Mouse (Mus musculus): Measurements from ENCODE around the gene Dennd2a. TPM values are rescaled to one million over a fixed set of nuclear protein-coding genes. Genes with fewer than 3 reads are reported as not detected.
"Not testable (repeated sequence)": the region's sequence is repeated elsewhere in the genome, so short reads cannot be mapped to it uniquely, and the experiment has no call there.

Gene Dennd2a
- polyA plus RNA-seq, 1 experiment from 2014 or later, result 49.0 TPM

DNA sequence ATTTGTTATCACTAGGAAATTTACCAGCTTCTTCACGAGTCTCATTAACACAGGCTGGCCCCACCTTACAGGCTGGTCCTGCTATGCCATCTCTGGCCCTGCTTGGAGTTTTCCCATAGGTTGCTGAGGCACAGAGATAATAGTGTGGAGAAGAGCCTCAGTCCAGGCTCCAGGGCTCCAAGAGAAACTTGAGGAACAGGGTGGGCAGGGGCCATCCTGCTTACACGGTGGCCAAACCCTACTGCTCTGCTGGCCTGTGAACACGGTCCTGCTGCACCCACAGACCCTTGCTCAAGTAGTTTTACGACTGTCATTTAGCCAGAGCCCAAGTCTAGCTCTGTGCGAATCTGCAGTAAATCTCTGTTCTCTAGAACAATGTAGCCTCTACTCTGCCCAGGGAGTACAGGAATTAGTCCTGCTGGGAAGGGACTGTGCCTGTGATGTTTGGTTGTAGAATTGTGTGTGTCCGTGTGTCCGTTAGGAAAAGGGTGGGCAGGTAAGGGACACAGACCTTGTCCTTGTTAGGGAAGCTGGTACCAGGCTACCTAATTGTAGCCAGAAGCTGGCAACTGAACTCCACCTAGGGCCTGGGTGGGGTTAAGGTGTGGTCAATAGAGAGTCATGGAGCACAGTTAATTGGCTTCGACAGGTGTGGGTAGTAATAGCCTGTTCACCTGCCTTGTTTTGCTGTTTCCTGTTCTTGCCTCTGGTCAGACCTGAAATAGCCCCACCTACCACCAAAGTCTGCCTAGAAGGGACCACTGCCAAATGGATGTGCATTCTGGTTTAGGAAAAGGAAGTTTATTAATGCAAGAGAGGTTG, 102.1 kb downstream of the Dennd2a start:
- Histone ChIP-seq H3K27ac (no peak overlapping the region), H3K4me3 (no peak overlapping the region), H3K4me2 (replicated peaks) (no peak overlapping the region), H3K9ac (no peak overlapping the region), H3K36me3 (peaks cover 6% of the 10 kb centered on the region), H3K27me3 (no peaks in the 10 kb centered on the region), H3K9me3 (replicated peaks) (0 out of 2 replicates have a peak, but pooled peaks cover 3% of the 10 kb centered on the region), H3K4me1 (no peaks in the 10 kb centered on the region)
- 82% methylated on average over 8 of the region's 8 CpGs for WGBS
- no peak for ATAC-seq (ENCODE audit: low FRiP score)

DNA sequence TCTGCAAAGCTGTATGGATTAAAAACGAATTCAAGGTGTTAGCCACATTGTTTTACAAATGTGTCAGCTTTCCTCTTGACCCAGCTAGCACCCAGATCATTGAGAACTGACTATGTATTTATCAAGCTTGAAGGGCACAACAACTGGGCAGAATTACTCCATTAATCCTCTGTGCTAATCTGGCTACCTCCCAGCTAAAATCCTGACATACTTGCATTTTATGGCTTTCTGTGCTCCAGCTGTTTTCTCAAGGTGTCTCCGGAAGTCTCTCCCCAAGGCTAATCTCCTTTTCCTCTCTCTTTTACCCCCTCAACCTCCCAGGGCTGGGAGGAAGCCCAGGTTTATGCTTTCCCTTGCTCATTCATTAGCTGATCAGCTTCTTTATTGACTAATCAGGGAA, 103.1 kb downstream of the Dennd2a start:
- Histone ChIP-seq H3K9ac (no peak overlapping the region), H3K4me3 (no peak overlapping the region), H3K4me1 (peaks cover 4% of the 10 kb centered on the region; the same call in 1 of the 2 replicates), H3K27ac (no peak overlapping the region), H3K27me3 (no peaks in the 10 kb centered on the region), H3K4me2 (replicated peaks) (no peak overlapping the region), H3K36me3 (no peaks in the 10 kb centered on the region), H3K9me3 (replicated peaks) (no peaks in the 10 kb centered on the region)
- WGBS, result 77% methylated on average over 2 of the region's 2 CpGs
- no peak for ATAC-seq (ENCODE audit: low FRiP score)

DNA sequence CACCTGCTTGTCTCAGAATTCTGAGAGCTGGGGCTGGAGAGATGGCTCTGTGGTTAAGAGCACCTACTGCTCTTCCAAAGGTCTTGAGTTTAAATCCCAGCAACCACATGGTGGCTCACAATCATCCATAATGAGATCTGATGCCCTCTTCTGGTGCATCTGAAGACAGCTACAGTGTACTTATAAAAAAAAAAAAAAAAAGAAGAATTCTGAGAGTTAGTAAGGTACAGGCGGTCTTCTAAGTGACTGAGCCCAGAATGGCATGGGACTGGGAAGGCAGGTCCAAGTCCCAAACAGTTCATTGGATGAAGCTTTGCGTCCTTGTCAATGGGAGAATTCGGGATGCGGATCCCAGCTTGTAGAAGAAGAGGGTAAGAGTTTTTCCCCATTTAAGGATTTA, 104.1 kb downstream of the Dennd2a start:
- Histone ChIP-seq H3K4me2 (replicated peaks) (no peak overlapping the region), H3K4me1 (peaks cover 4% of the 10 kb centered on the region; the same call in 1 of the 2 replicates), H3K27ac (no peak overlapping the region), H3K4me3 (no peak overlapping the region), H3K9me3 (replicated peaks) (no peaks in the 10 kb centered on the region), H3K27me3 (no peaks in the 10 kb centered on the region), H3K36me3 (no peaks in the 10 kb centered on the region), H3K9ac (no peak overlapping the region)
- ATAC-seq (ENCODE audit: low FRiP score), result no peak
- 91% methylated on average over 4 of the region's 4 CpGs for WGBS

DNA sequence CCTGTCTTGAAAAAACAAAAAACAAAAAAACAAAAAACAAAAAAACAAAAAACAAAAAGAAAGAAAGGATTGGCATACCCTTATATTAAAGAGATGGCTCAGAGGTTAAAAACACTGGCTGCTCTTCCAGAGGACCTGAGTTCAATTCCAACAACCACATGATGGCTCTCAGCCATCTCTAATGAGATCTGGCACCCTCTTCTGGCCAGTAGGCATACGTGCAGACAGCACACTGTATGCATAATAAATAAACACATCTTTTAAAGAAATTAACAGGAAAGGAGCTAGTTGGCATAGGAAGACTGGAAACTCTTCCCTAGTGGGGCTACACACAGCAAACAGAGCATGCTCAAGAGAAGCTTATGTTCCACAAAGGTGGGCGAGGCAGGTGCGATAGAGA, 106.6 kb downstream of the Dennd2a start:
- H3K9me3 ChIP-seq (replicated peaks), result no peaks in the 10 kb centered on the region
- H3K9ac ChIP-seq, result no peak overlapping the region
- no peaks in the 10 kb centered on the region for H3K36me3 ChIP-seq
- H3K27me3 ChIP-seq, result no peaks in the 10 kb centered on the region
- whole genome bisulfite sequencing, result 84% methylated on average over 3 of the region's 3 CpGs
- no peak overlapping the region for H3K4me3 ChIP-seq
- no peak overlapping the region for H3K27ac ChIP-seq
- no peak for ATAC-seq (ENCODE audit: low FRiP score)
- peaks cover 4% of the 10 kb centered on the region; the same call in 1 of the 2 replicates for H3K4me1 ChIP-seq
- H3K4me2 ChIP-seq (replicated peaks), result no peak overlapping the region

DNA sequence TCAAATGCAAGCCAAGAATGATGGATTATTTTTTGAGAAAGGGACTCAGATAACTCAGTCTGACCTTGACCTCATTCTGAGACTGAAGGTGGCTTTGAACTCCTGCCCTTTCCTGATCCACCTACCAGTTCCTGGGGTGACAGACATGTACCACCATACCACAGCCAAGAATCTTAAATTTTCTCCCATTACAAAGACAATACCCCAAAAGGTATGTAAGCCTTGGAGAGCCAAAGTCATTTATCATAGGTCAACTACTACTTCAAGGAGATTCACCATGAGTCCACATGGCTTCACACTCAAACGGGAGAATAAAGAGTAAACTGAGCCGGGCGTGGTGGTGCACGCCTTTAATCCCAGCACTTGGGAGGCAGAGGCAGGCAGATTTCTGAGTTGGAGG, 107.1 kb downstream of the Dennd2a start:
- no peak for ATAC-seq (ENCODE audit: low FRiP score)
- Histone ChIP-seq H3K4me2 (replicated peaks) (no peak overlapping the region), H3K27me3 (no peaks in the 10 kb centered on the region), H3K4me1 (peaks cover 4% of the 10 kb centered on the region; the same call in 1 of the 2 replicates), H3K4me3 (no peak overlapping the region), H3K9ac (no peak overlapping the region), H3K9me3 (replicated peaks) (no peaks in the 10 kb centered on the region), H3K36me3 (no peaks in the 10 kb centered on the region), H3K27ac (no peak overlapping the region)
- WGBS, result 94% methylated on average over 4 of the region's 4 CpGs

DNA sequence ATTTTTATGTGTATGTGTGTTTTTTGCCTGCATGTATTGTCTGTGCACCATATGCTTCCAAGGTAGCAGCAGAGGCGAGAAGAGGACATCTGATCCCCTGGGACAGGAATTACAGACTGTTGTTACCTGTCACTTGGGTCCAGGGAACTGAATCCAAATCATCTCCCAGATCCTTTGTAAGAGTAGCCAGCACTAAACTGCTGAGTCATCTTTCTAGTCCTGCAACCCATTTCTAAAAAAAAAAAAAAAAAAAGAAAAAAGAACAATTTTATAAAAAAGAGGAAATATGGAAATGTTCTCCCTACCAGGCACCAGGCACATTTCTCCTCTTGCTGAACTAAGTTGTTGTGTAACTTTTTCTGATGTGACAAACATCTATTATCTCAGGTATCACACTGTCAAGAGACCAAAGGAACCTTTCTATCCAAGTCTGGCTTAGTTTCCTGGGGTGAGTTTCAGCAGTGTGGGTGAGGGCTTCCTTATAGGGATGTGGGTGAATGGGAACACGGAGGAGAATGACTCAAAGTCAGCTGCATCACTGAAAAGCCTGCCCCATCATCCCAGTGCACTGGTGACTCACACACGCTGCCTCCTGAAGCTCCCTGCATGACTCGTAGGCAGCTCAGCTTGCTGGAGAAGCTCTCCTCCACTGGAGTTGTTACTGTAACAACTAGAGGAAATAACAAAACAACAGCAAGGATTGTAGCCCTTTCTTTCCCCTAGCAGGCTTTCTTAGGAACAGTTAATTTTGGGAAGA, 110.1 kb downstream of the Dennd2a start:
- ATAC-seq (ENCODE audit: low FRiP score), result no peak
- Histone ChIP-seq H3K4me3 (no peak overlapping the region), H3K9me3 (replicated peaks) (no peaks in the 10 kb centered on the region), H3K9ac (no peak overlapping the region), H3K4me1 (peaks cover 4% of the 10 kb centered on the region; the same call in 1 of the 2 replicates), H3K4me2 (replicated peaks) (no peak overlapping the region), H3K36me3 (no peaks in the 10 kb centered on the region), H3K27ac (no peak overlapping the region), H3K27me3 (no peaks in the 10 kb centered on the region)
- WGBS, result 53% methylated on average over 4 of the region's 4 CpGs

DNA sequence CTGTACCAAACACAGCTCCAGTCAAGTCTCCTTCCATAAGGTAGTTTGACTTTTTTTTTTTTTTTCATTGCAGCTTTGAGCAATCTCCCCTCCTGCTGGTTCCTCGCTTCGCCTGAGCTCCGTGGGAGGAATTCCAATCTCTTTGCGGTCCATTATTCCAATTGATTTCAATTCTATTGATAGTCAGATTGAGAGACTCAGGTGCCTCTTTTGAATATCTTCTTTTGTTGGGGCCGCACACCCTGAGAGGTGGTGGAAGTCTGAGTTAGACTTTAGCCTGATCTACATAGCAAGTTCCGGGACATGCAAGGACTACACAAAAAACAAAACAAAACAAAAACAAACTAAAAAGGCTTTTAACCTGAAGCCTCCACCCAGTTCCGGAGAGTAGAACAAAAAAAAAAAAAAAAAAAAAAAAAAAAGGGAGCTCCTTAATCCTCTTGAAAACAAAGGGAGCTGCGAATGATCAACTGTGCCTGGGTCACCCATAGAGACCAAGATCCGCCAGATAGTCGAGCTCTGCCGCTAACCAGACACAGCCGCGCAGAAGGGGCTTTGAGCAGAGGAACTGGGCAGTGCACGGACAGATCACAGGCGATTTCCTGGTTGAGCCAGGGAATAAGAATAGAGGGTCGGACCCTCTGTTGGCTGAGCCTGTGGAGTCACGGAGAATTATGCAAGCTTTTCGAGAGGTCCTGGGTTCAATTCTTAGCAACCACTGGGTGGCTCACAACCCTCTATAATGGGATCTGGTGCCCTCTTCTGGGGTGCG, 111.7 kb downstream of the Dennd2a start:
- 7% methylated on average over 19 of the region's 19 CpGs for WGBS
- ATAC-seq (ENCODE audit: low FRiP score), result no peak
- H3K27me3 ChIP-seq, result no peaks in the 10 kb centered on the region
- peaks cover 4% of the 10 kb centered on the region; the same call in 1 of the 2 replicates for H3K4me1 ChIP-seq
- H3K9me3 ChIP-seq (replicated peaks), result no peaks in the 10 kb centered on the region
- no peak overlapping the region for H3K9ac ChIP-seq
- no peak overlapping the region for H3K27ac ChIP-seq
- no peaks in the 10 kb centered on the region for H3K36me3 ChIP-seq
- no peak overlapping the region for H3K4me3 ChIP-seq
- H3K4me2 ChIP-seq (replicated peaks), result peak overlapping the region; percentile 29

DNA sequence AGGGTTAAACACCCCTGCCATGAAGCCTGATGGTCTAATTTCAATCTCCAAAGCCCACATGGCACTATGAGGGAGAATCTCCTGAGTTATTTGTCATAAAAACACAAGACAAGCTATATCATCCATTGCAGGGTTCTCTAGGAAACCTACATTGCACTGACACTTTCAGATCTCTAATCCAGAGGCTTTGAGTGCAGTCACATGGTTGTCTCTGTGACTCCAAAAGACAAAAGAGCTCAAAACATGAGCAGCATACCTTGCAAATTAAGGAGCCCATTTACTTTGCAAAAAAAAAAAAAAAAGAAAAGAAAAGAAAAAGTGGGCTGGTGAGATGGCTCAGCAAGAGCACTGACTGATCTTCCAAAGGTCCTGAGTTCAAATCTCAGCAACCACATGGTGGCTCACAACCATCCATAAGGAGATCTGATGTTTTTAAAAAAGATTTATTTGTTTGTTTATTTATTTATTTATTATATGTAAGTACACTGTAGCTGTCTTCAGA, 114.8 kb downstream of the Dennd2a start:
- Histone ChIP-seq H3K9me3 (replicated peaks) (no peaks in the 10 kb centered on the region), H3K27ac (no peak overlapping the region), H3K4me2 (replicated peaks) (no peak overlapping the region), H3K36me3 (no peaks in the 10 kb centered on the region), H3K4me3 (no peak overlapping the region), H3K4me1 (no peaks in the 10 kb centered on the region), H3K27me3 (no peaks in the 10 kb centered on the region), H3K9ac (no peak overlapping the region)
- ATAC-seq (ENCODE audit: low FRiP score), result no peak

DNA sequence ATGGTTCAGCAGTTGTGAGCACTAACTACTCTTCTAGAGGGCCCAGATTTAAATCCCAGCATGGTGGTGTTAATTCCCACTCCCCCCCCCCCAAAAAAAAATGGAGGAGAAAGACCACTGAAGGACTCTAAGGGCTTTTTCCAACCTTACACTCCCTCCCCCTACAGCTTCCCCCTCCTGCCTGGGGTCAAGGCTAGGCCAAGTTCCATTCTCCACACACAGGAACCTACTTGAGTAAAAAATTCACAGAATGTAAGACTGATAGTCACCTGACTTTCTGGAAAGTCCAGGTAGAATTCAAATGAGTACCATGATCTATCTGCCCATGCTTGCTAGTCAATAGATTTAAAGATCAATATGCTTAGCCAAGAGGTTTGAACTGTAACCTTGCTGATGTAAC, 117.5 kb downstream of the Dennd2a start:
- H3K9me3 ChIP-seq (replicated peaks), result no peaks in the 10 kb centered on the region
- no peaks in the 10 kb centered on the region for H3K36me3 ChIP-seq
- no peaks in the 10 kb centered on the region for H3K27me3 ChIP-seq
- no peak overlapping the region for H3K4me2 ChIP-seq (replicated peaks)
- no peak overlapping the region for H3K4me3 ChIP-seq
- H3K4me1 ChIP-seq, result 0 out of 2 replicates have a peak, but pooled peaks cover under 1% of the 10 kb centered on the region
- no peak overlapping the region for H3K9ac ChIP-seq
- no peak overlapping the region for H3K27ac ChIP-seq
- ATAC-seq (ENCODE audit: low FRiP score), result no peak

DNA sequence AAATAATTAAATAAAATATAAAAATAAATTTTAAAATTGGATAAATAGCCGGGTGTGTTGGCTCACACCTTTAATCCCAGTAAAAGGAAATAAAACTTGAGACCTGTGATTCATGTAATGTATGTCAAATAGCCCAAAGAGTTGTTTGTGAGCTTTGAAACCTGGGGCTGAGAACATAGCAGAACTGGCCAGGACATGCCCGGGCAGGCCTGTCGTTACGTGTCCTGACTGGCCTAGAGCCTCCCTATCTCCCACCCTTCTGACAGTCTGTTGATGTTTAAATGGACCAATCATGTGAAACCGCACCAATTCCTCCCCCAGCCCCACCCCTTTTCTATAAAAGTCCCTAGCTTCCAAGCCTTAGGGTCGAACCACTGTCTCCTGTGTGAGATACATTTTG, 120.1 kb downstream of the Dennd2a start:
- H3K4me2 ChIP-seq (replicated peaks); H3K36me3 ChIP-seq; H3K27ac ChIP-seq; H3K9me3 ChIP-seq (replicated peaks); H3K9ac ChIP-seq; H3K4me3 ChIP-seq; ATAC-seq (ENCODE audit: low FRiP score); H3K27me3 ChIP-seq; H3K4me1 ChIP-seq: not testable (repeated sequence)
- 92% methylated on average over 6 of the region's 6 CpGs for WGBS

DNA sequence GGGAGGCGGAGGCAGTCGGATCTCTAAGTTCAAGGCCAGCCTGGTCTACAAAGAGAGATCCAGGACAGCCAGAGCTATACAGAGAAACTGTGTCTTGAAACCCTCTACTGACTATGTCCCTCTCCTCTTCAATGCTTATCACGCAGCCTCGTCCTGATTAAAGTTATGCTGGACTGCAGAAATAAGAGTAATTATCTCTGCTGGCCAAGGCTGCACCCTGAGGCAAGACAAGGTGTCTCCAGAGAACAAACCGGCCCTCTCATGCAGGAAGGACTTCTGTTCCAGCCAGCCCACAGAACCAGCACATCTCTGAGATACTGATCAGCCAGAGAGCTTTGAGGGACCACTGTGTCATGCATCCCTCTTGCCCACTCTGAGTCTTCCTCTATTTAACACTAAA, 121.8 kb downstream of the Dennd2a start:
- no peak overlapping the region for H3K27ac ChIP-seq
- no peak overlapping the region for H3K4me3 ChIP-seq
- ATAC-seq (ENCODE audit: low FRiP score), result no peak
- H3K9ac ChIP-seq, result no peak overlapping the region
- H3K27me3 ChIP-seq, result no peaks in the 10 kb centered on the region
- no peaks in the 10 kb centered on the region for H3K36me3 ChIP-seq
- H3K4me1 ChIP-seq, result 0 out of 2 replicates have a peak, but pooled peaks cover 5% of the 10 kb centered on the region
- no peak overlapping the region for H3K4me2 ChIP-seq (replicated peaks)
- H3K9me3 ChIP-seq (replicated peaks), result no peaks in the 10 kb centered on the region
- WGBS, result 78% methylated on average over 5 of the region's 5 CpGs
